Mouse (Mus musculus): Measurements from ENCODE around the gene Cntnap5c.

DNA sequence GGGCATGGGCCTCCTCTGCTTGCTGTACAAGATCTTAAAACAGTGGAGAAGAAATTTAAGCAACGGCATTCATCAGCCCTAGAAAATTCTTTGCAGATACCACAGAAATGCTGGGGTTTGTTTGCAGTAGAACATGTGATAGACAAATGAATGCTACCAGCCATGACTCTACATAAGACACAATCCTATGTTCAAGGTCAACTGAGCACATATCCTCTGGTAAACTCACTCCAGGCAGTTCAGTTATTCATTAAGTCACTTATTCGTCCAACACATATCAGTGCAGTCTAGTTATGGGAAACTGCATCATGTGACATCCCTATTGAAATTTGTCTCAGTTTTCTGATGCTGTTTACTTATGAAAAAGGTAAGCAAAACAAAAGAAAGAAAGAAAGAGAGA lies 229.7 kb downstream of the Cntnap5c start:
- no peak for TF ChIP-seq CTCF (IDR thresholded peaks at IDR 0.05; ENCODE audit: borderline replicate concordance, control insufficient read depth, extremely low read depth, insufficient read depth, low read length, poor library complexity)
- TF ChIP-seq POLR2A (IDR thresholded peaks at IDR 0.05; ENCODE audit: control insufficient read depth, extremely low read depth, insufficient read depth, low read length, poor library complexity), result no peak

All from thymus, adult 2 months (tissue).